Mouse (Mus musculus): ENCODE measurements around the gene Klk1b4. TPM values are rescaled to one million over a fixed set of nuclear protein-coding genes. Genes with fewer than 3 reads are reported as not detected.

Gene Klk1b4
- polyA plus RNA-seq (2012; rRNA removed) = not detected in 2 replicates

GRCm38 (mm10) chr7:44207135-44207534, at the start of gene Klk1b4:
Klk1b4 (plus strand) TSS chr7:44207435.

GRCm38 (mm10) chr7:44187936-44188335, 19.3 kb upstream of the Klk1b4 start, which contains the start of gene Klk1b24:
Klk1b24 (plus strand) TSS chr7:44188236.

GRCm38 (mm10) chr7:44197891-44198290, 9.3 kb upstream of the Klk1b4 start, which contains the start of gene Klk1b3:
Klk1b3 (plus strand) TSS chr7:44198191.

GRCm38 (mm10) chr7:44215645-44216044, 8.4 kb downstream of the Klk1b4 start, which contains the start of gene Klk1b5:
Klk1b5 (plus strand) TSS chr7:44215945.

GRCm38 (mm10) chr7:44225076-44225475, 17.8 kb downstream of the Klk1b4 start, which contains the start of gene Klk1:
Klk1 (plus strand) TSS chr7:44225360.

GRCm38 (mm10) chr7:44235909-44236308, 28.7 kb downstream of the Klk1b4 start, which contains the start of gene Gm36864:
Gm36864 (plus strand) TSS chr7:44236177.

GRCm38 (mm10) chr7:44246055-44246983, 39.1 kb downstream of the Klk1b4 start, which contains the start of the genes 1700028J19Rik and 2410002F23Rik:
1700028J19Rik (minus strand) TSS chr7:44246695.
2410002F23Rik (plus strand) TSS chr7:44246722.

GRCm38 (mm10) chr7:44257278-44257677, 50.0 kb downstream of the Klk1b4 start, which contains the start of gene Acp4:
Acp4 (minus strand) TSS chr7:44257378.

GRCm38 (mm10) chr7:44261147-44261546, 53.9 kb downstream of the Klk1b4 start, which contains the start of gene Gm15517:
Gm15517 (plus strand) TSS chr7:44261447.

Other genes with a start within 250 kb of the Klk1b4 start
- not detected in 2 replicates for gene Klk1b1, start 240.7 kb upstream of the Klk1b4 start, polyA plus RNA-seq (2012; rRNA removed)
- not detected in 2 replicates for gene Klk1b9, start 231.4 kb upstream of the Klk1b4 start, polyA plus RNA-seq (2012; rRNA removed)
- gene Klk1b11, start 211.6 kb upstream of the Klk1b4 start, polyA plus RNA-seq (2012; rRNA removed) = not detected in 2 replicates
- 0.06 TPM in 1 of 2 replicates, not detected in the other for gene Klk1b26, start 195.3 kb upstream of the Klk1b4 start, polyA plus RNA-seq (2012; rRNA removed)
- gene Klk1b27, start 155.1 kb upstream of the Klk1b4 start, polyA plus RNA-seq (2012; rRNA removed) = not detected in 2 replicates
- not detected in 2 replicates for gene Klk1b21, start 105.1 kb upstream of the Klk1b4 start, polyA plus RNA-seq (2012; rRNA removed)
- gene Klk1b22, start 94.8 kb upstream of the Klk1b4 start, polyA plus RNA-seq (2012; rRNA removed) = not detected in 2 replicates
- gene Klk1b16, start 70.7 kb upstream of the Klk1b4 start, polyA plus RNA-seq (2012; rRNA removed) = not detected in 2 replicates
- 0.09 TPM in 1 of 2 replicates, not detected in the other for gene Klk1b24, start 19.2 kb upstream of the Klk1b4 start, polyA plus RNA-seq (2012; rRNA removed)
- gene Klk1b3, start 9.2 kb upstream of the Klk1b4 start, polyA plus RNA-seq (2012; rRNA removed) = not detected in 2 replicates
- not detected in 2 replicates for gene Klk1b5, start 8.5 kb downstream of the Klk1b4 start, polyA plus RNA-seq (2012; rRNA removed)
- gene Klk1, start 17.9 kb downstream of the Klk1b4 start, polyA plus RNA-seq (2012; rRNA removed) = not detected in 2 replicates
- not detected in 2 replicates for gene Gm36864, start 28.7 kb downstream of the Klk1b4 start, polyA plus RNA-seq (2012; rRNA removed)
- 1.4 and 1.6 TPM in 2 replicates for gene 1700028J19Rik, start 39.3 kb downstream of the Klk1b4 start, polyA plus RNA-seq (2012; rRNA removed)
- gene 2410002F23Rik, start 39.3 kb downstream of the Klk1b4 start, polyA plus RNA-seq (2012; rRNA removed) = 290 and 299 TPM in 2 replicates
- gene Acp4, start 49.9 kb downstream of the Klk1b4 start, polyA plus RNA-seq (2012; rRNA removed) = 0.05 TPM in 1 of 2 replicates, not detected in the other
- 0.51 TPM in 1 of 2 replicates, not detected in the other for gene Gm15517, start 54.0 kb downstream of the Klk1b4 start, polyA plus RNA-seq (2012; rRNA removed)
- 4.6 and 6.3 TPM in 2 replicates for gene Clec11a, start 99.5 kb downstream of the Klk1b4 start, polyA plus RNA-seq (2012; rRNA removed)
- gene Shank1, start 102.8 kb downstream of the Klk1b4 start, polyA plus RNA-seq (2012; rRNA removed) = 23.6 and 34.2 TPM in 2 replicates
- gene Syt3, start 176.7 kb downstream of the Klk1b4 start, polyA plus RNA-seq (2012; rRNA removed) = 26.1 and 27.0 TPM in 2 replicates
- gene 1700008O03Rik, start 178.4 kb downstream of the Klk1b4 start, polyA plus RNA-seq (2012; rRNA removed) = 3.3 and 4.9 TPM in 2 replicates
- 193 and 226 TPM in 2 replicates for gene Lrrc4b, start 221.6 kb downstream of the Klk1b4 start, polyA plus RNA-seq (2012; rRNA removed)